12 mouse cellular contexts compared by ENCODE assay signal in genomic region chr1:160025146-160025894, GRCm38 (mm10). TPM values are rescaled to one million over a fixed set of nuclear protein-coding genes. Genes with fewer than 3 reads are reported as not detected.
DNase-seq lines count a peak whose midpoint lies in the region; ATAC-seq and TF ChIP-seq lines count a peak whose summit lies in the region.
"Had no signal": no experiment of that assay in that cellular context is flagged by ENCODE, and none has a peak within 500 bp of the region (broad histone marks: within the 10 kb centered on the region; RNA-seq: fewer than 3 reads in every experiment).

No protein-coding gene starts in this region.

- no peak overlapping the region for H3K4me2 ChIP-seq in heart, embryonic 11.5 days
- no peak overlapping the region for H3K4me2 ChIP-seq in hindbrain, postnatal 0 days (ENCODE audit: low read depth, low read length)

- peak; percentile 65; the same call in 1 of the 2 replicates for ATAC-seq in heart, embryonic 11.5 days (replicated peaks; ENCODE audit: insufficient number of reproducible peaks, low FRiP score, low TSS enrichment)
- ATAC-seq in megakaryocyte-erythroid progenitor cell, adult 5-6 weeks (replicated peaks; ENCODE audit: low FRiP score, low TSS enrichment, poor library complexity, severe bottlenecking): peak; percentile 83
- no peak for ATAC-seq in hindbrain, postnatal 0 days

- no peaks in the 10 kb centered on the region for H3K36me3 ChIP-seq in heart, embryonic 11.5 days (ENCODE audit: control insufficient read depth, insufficient read depth, low read length)
- H3K36me3 ChIP-seq in hindbrain, postnatal 0 days (ENCODE audit: insufficient read depth, low read length): no peaks in the 10 kb centered on the region
- H3K36me3 ChIP-seq: forebrain, embryonic 10.5 days had no signal

- no peak overlapping the region for H3K4me3 ChIP-seq in heart, embryonic 11.5 days (ENCODE audit: low read depth, low read length)
- H3K4me3 ChIP-seq in hindbrain, postnatal 0 days (ENCODE audit: low read length): no peak overlapping the region
- H3K4me3 ChIP-seq: forebrain, embryonic 10.5 days; left cerebral cortex, adult 2 months had no signal

- no peaks in the 10 kb centered on the region for H3K4me1 ChIP-seq in heart, embryonic 11.5 days (ENCODE audit: control insufficient read depth, insufficient read depth, low read length)
- H3K4me1 ChIP-seq in hindbrain, postnatal 0 days (ENCODE audit: insufficient read depth, low read length): no peaks in the 10 kb centered on the region
- H3K4me1 ChIP-seq: forebrain, embryonic 10.5 days had no signal

- intact Hi-C loops in heart, postnatal 25 days (cut with DNase I): no loop called here
- intact Hi-C loops in heart, postnatal 36 days (cut with DNase I): no loop called here

- TF ChIP-seq CTCF in hindbrain, postnatal 0 days (IDR thresholded peaks at IDR 0.05; ENCODE audit: low read depth): no peak

- H3K9me3 ChIP-seq in heart, embryonic 11.5 days (replicated peaks; ENCODE audit: control insufficient read depth, low read length): no peaks in the 10 kb centered on the region
- no peaks in the 10 kb centered on the region for H3K9me3 ChIP-seq in hindbrain, postnatal 0 days (ENCODE audit: low read length)
- H3K9me3 ChIP-seq: forebrain, embryonic 10.5 days had no signal

- H3K9ac ChIP-seq in heart, embryonic 11.5 days (ENCODE audit: low read depth, low read length): no peak overlapping the region
- no peak overlapping the region for H3K9ac ChIP-seq in hindbrain, postnatal 0 days (replicated peaks; ENCODE audit: low read length)

- H3K27ac ChIP-seq in heart, embryonic 11.5 days (ENCODE audit: low read depth, low read length): no peak overlapping the region
- no peak overlapping the region for H3K27ac ChIP-seq in hindbrain, postnatal 0 days
- H3K27ac ChIP-seq: forebrain, embryonic 10.5 days; left cerebral cortex, adult 2 months had no signal

- 66% methylated on average over 11 of the region's 11 CpGs for WGBS in heart, embryonic 11.5 days (ENCODE audit: insufficient replicate concordance)
- 76% methylated on average over 11 of the region's 11 CpGs for WGBS in hindbrain, postnatal 0 days

- no peaks in the 10 kb centered on the region for H3K27me3 ChIP-seq in heart, embryonic 11.5 days (ENCODE audit: control insufficient read depth, insufficient read depth, low read length)
- H3K27me3 ChIP-seq in hindbrain, postnatal 0 days (ENCODE audit: insufficient read depth, low read length): no peaks in the 10 kb centered on the region

- no peak for DNase-seq in heart, postnatal 25 days (ENCODE audit: low spot score)
- peak; percentile 27 for DNase-seq in CD4-positive helper T cell, adult 2 months (ENCODE audit: low read depth, low spot score)
- peak; percentile 65 for DNase-seq in induced T-regulatory cell, adult 2 months (ENCODE audit: low read depth)
- no peak for DNase-seq in embryo, embryonic 9.5 days (ENCODE audit: extremely low spot score)
- DNase-seq in hindbrain, postnatal 0 days (ENCODE audit: low spot score): no peak
- no peak for DNase-seq in heart, postnatal 36 days
- DNase-seq: kidney, postnatal 10 days; lung, adult 2 months had no signal

RNA-seq across cellular contexts. Expression of gene 4930523C07Rik, which starts 18.9 kb away (rescaled TPM):
- polyA plus RNA-seq in heart, embryonic 11.5 days (2014; fragmentation: Nextera tagmentation; extraction: Ambion mirVana): 13.3 and 15.0 TPM in 2 replicates
- total RNA-seq in heart, postnatal 25 days (2021): 10 to 100 TPM; 19.2 to 20.2 TPM
- 14.5 and 28.5 TPM in 2 replicates for total RNA-seq in megakaryocyte-erythroid progenitor cell, adult 5-6 weeks (2014; fragmentation: Nextera tagmentation)
- 21.3 and 27.3 TPM in 2 replicates for total RNA-seq in megakaryocyte-erythroid progenitor cell, adult 5-6 weeks (2017)
- total RNA-seq in hindbrain, postnatal 0 days (2014; rRNA removed): 1.6 and 2.1 TPM in 2 replicates
- 2.8 and 3.6 TPM in 2 replicates for polyA plus RNA-seq in hindbrain, postnatal 0 days (2015; fragmentation: Nextera tagmentation; extraction: Ambion mirVana)
- 10 to 100 TPM; 24.2 to 25.8 TPM for total RNA-seq in heart, postnatal 36 days (2021)

Comparison
In these comparisons a context has a peak if more than half of its experiments do, and no peak if none do; other contexts are left out.
1. DNase-seq: peak in CD4-positive helper T cell, adult 2 months (single experiment) and induced T-regulatory cell, adult 2 months (single experiment); none in heart, postnatal 25 days (single experiment), embryo, embryonic 9.5 days (single experiment), hindbrain, postnatal 0 days (single experiment) and heart, postnatal 36 days (0 of 2).